Mouse (Mus musculus) ES-E14 (cell line): ENCODE data around the gene Hcfc1r1.
A peak's percentile ranks its signal among the peaks of the same experiment; 100 is the strongest.

Experiments used
- HCFC1 ChIP-seq: IDR thresholded peaks from 2 replicates; pipeline ENCODE4 v1.6.1; 2012; ENCODE audit warnings: low read length, inconsistent platforms, borderline replicate concordance; ENCODE audit not compliant: insufficient read depth
- ZC3H11A ChIP-seq: IDR thresholded peaks from 2 replicates; pipeline ENCODE4 v1.6.1; 2012; ENCODE audit warnings: low read depth, mild to moderate bottlenecking, inconsistent platforms, low read length, borderline replicate concordance

DNA sequence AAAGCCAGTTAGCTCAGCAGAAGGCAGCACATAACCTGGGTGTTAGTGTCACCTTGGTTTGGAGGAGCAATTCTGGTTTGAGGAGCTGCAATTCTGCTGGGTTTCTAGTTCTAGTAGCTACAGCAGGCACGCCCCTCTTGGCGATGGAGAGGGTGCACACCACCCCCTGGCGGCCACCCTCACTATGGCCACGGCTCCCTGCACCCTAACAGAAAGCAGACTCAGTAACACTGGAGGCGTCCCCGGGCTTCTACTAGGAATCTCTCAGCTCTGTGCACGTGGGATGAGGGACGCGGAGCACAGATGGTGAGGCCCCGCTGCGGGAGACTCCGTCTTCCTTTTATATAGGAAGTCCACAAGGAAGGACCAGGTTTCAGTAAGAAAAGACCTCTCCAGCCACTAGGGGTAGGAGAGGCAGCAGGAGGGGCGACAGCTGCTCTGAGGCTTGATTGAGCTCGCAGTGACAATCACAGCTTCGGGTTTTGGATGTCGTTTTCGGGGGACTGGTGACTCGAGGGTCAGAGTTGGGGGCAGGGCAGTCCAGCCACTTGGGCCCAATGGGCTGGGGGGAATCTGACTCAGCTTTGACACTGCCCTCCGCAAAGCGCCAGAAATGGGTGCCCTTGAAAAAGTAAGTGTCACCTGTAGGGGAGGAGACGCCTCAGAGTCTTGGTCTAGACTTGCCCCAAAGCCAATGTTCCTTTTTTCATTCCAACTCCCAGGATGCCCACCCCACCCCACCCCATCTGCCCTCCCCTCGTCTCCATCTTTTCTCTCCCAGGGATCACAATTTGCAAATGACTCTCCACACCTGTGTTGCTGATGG lies 43.0 kb upstream of the Hcfc1r1 start:
- TF ChIP-seq ZC3H11A = peak; percentile 56; the same call in 1 of the 2 replicates
- TF ChIP-seq HCFC1 = peak; percentile 37; the same call in 1 of the 2 replicates
